Mouse (Mus musculus) left cerebral cortex, postnatal 10 days (tissue): ENCODE measurements around the gene Gm12789. TPM values are rescaled to one million over a fixed set of nuclear protein-coding genes. Genes with fewer than 3 reads are reported as not detected.
"Not testable (repeated sequence)": the region's sequence is repeated elsewhere in the genome, so short reads cannot be mapped to it uniquely, and the experiment has no call there.

Source experiments
- DNase-seq, 2 experiments: peaks; one replicate each; pipeline ENCODE4 v3.0.0; 2021 to 2022; ENCODE audit warnings: low spot score in 2 of 2, mixed read lengths in 1 of 2; ENCODE audit errors: extremely low spot score in 1 of 2
- intact Hi-C: fragments of 180-260 bp; cut with DNase I; formaldehyde crosslinking; loops from one replicate; pipeline ENCODE4 v1.15.1; 2025
- total RNA-seq, 2 experiments: library from RNA; stranded (reverse); gene quantifications; 2 replicates each; pipeline ENCODE4 v1.2.3; 2021

Gene Gm12789
- not detected for total RNA-seq

DNA sequence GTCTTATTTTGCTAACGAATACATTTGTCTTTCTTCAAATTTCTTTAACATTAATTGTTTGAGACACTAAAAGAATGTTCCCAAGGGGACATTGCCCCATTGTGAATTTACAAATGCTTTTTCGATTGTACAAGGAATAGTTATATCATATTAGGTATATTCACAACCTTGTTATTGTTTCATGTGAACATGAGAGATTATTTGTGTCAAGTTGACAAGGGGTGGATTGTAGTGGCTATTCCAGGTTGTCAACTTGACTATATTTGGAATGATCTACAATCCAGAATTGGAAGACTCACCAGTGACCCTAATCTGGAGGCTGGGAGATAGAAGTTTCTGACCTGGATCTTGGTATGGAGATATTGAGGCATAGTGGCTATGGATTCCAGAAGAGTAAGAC is at the start of gene Gm12789:
Gm12789 (plus strand) TSS at position 301 of the 400 bp plus-strand sequence.
- DNase-seq, intact Hi-C loops: not testable (repeated sequence)

DNA sequence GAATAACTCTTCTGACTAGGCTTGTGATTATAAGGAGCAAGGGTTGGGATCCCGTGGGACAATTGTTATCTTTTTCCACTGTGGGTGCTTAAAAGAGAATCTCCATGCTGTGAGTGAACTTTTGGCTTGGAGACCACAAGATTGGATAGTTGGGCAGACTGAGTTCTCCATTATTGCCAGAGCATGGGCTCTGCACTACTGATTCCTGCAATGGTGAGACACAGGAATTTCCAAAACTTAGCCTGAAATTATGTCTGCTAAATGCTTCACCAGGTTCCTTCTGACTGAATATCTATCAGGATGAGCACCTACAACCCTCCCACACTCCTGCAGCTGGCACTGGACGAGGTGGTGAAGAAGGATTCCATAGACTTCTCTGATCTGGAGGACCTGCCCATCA is 46.3 kb upstream of the Gm12789 start, which contains the start of gene Gm12794:
Gm12794 (plus strand) TSS at position 301 of the 400 bp plus-strand sequence.
- DNase-seq, intact Hi-C loops: not testable (repeated sequence)

DNA sequence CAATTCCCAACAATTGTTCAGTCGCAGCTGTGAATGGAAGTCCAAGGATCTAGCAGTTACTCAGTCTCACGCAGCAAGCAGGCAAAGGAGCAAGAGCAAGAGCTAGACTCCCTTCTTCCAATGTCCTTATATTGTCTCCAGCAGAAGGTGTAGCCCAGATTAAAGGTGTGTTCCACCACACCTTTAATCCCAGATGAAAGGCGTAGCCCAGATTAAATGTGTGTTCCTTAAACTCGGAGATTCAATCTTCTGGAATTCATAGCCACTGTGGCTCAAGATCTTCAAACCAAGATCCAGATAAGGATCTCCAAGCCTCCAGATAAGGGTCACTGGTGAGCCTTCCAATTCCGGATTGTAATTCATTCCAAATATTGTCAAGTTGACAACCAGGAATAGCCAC is 5.5 kb upstream of the Gm12789 start, which contains the start of gene Gm12790:
Gm12790 (minus strand) TSS at position 101 of the 400 bp plus-strand sequence.
- DNase-seq, intact Hi-C loops: not testable (repeated sequence)

DNA sequence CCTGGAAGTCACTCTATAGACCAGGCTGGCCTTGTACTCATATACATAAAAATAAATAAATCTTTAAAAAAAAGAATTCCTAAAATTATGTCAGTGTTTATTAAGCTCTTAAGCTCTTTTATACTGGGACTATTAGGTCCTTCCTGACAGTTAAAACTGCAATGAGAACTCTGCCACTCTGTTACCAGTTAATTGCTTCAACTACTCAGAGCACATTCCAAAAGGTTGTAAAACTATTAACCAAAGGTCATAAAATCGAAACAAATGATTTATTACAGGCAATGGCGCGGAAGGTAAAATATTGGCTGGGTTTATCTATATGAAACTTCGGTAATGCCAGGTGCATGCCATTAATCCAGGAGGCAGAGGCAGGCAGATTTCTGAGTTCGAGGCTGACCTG is 748 bp upstream of the Gm12789 start:
- DNase-seq: no peak
- intact Hi-C loops: no loop called here

DNA sequence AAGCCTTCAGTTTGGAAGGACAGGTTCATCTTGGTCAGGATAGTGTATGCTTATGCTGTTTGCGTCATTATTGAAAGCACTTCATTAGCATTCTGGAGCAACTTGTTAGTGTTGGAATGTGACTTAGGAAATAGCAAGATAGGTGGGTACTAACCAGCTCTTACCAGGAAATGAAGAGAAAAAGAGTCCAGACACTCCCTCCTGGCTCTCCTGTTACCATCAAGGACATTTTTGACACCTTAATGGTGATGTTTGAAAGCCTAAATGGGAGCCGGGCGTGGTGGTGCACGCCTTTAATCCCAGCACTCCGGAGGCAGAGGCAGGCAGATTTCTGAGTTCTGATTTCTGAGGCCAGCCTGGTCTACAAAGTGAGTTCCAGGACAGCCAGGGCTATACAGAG is 11.0 kb downstream of the Gm12789 start:
- intact Hi-C loops: no loop called here
- no peak for DNase-seq

DNA sequence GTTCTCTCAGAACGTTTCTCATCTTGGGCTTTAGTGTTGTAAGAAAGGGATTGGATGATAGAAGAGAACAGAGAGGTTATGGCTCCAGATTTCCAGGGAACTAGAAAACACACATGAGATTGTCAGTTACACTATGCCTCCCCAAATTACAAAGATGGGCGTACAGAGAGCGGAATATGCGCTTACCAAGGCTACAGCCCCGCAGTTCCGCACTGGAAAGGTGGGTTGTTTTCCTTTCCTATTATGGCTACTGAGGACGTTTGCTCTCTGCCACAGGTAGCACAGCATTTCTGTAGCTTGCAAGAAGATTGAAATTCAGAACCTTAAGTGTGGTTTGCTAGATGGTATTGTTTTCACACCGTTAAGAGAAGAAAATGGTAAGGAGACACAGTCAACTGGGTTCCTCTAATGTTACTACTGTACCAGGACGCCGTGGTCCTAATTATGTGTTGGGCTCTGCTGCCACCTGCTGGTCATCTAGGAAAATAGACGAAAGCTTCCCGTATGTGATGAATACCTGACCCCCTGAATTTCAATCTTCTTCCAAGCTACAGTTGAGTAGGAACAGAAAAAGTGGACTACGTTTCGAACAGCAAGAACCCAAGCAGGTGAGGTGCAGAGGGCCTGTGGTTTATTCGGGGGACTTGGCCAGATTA is 12.0 kb downstream of the Gm12789 start:
- intact Hi-C loops: loop anchor here (2.0 kb wide), 1 partner anchor 342 kb away; no protein-coding TSS in a partner anchor
- peak; percentile 59 to 73 for DNase-seq

DNA sequence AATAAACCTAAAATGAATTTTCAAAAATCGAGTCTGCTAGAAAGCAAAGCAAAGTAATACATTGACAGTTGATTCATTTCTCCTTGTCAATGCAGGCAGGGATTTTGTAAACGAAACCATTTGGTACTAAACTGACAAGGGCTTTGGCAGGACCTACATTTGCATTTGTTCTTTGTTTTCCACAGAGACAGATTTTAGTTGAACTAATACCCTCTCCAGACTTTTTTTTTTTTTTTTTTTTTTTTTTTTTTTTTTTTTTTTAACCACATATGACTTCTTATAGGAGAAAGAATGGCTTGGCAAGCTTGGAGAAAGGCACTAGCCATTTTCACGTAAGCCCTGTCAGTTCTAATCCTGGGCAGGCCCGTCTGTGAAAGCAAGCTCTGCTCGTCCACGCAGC is 40.2 kb downstream of the Gm12789 start:
- DNase-seq: no peak
- intact Hi-C loops: no loop called here

Other genes with a start within 250 kb of the Gm12789 start
- gene B020004J07Rik, start 142.6 kb upstream of the Gm12789 start, total RNA-seq: not detected
- gene C130073F10Rik, start 92.8 kb upstream of the Gm12789 start, total RNA-seq: not detected
- not detected for gene Gm12800, start 77.5 kb upstream of the Gm12789 start, total RNA-seq
- not detected for gene Gm12794, start 46.2 kb upstream of the Gm12789 start, total RNA-seq
- not detected for gene Gm12790, start 5.6 kb upstream of the Gm12789 start, total RNA-seq
- 10 to 100 TPM; 85.9 to 89.8 TPM for gene Pde4b, start 100.9 kb downstream of the Gm12789 start, total RNA-seq